Mouse (Mus musculus): Measurements from ENCODE around the gene Slc46a1. TPM values are rescaled to one million over a fixed set of nuclear protein-coding genes. Genes with fewer than 3 reads are reported as not detected.

Slc46a1 gene
- polyA plus RNA-seq, 1 experiment from 2014 or later = 11.9 TPM

DNA sequence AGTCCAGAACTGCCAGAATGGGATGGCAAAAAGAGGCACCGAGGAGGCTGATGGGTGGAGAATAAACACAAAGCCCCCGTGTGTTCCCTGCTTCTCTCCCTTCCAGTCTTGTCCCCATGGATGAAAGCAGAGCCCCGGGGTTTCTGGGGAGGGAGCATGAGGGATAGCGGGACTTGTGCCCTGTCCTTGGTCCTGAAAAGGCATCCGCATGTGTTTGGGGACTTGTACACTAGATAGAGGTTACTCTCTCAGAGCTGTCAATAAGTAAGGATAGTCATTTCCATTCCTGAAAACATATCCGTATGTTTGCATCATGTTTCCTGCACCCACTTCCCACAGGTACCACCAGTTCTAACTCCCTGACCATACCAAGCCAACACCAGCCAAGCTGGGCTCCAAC is 30.4 kb downstream of the Slc46a1 start:
- WGBS = 6% methylated on average over 6 of the region's 6 CpGs
- H3K9me3 ChIP-seq = no peaks in the 10 kb centered on the region
- H3K9ac ChIP-seq = no peak overlapping the region
- peaks cover 45% of the 10 kb centered on the region for H3K27me3 ChIP-seq (replicated peaks)
- no peak overlapping the region for H3K4me2 ChIP-seq
- no peak overlapping the region for H3K27ac ChIP-seq
- H3K4me3 ChIP-seq (replicated peaks) = no peak overlapping the region
- no peak for ATAC-seq (ENCODE audit: insufficient read depth, low FRiP score, low read depth)
- no peaks in the 10 kb centered on the region for H3K36me3 ChIP-seq
- peaks cover 17% of the 10 kb centered on the region for H3K4me1 ChIP-seq

- ATAC-seq (ENCODE audit: insufficient read depth, low FRiP score, low read depth) = no peak; the same call in 1 of the 2 replicates
- Histone ChIP-seq H3K4me3 (replicated peaks) (peak overlapping the region; percentile 52), H3K36me3 (no peaks in the 10 kb centered on the region)
Measured at GRCm38 (mm10) chr11:78497071-78497541, 31.6 kb downstream of the Slc46a1 start.

GRCm38 (mm10) chr11:78497544-78498522 is 32.3 kb downstream of the Slc46a1 start, which contains the start of gene Sarm1:
TSS of gene Sarm1 (minus strand) at chr11:78497754.
- no peaks in the 10 kb centered on the region for H3K9me3 ChIP-seq
- peaks cover 14% of the 10 kb centered on the region for H3K4me1 ChIP-seq
- peaks cover 35% of the 10 kb centered on the region for H3K27me3 ChIP-seq (replicated peaks)
- peak within 1 kb of the TSS; percentile 97 for H3K4me2 ChIP-seq
- no peaks in the 10 kb centered on the region for H3K36me3 ChIP-seq
- H3K4me3 ChIP-seq (replicated peaks) = peak within 1 kb of the TSS; percentile 52
- no peak within 1 kb of the TSS for H3K27ac ChIP-seq
- no peak within 1 kb of the TSS for H3K9ac ChIP-seq
- WGBS = 3% methylated on average over 36 of the region's 36 CpGs
- ATAC-seq (ENCODE audit: insufficient read depth, low FRiP score, low read depth) = peak; percentile 93

More at GRCm38 (mm10) chr11:78497071-78497541, 31.6 kb downstream of the Slc46a1 start:
- Histone ChIP-seq H3K27ac (no peak overlapping the region), H3K4me1 (peaks cover 14% of the 10 kb centered on the region), H3K9me3 (no peaks in the 10 kb centered on the region), H3K27me3 (replicated peaks) (peaks cover 35% of the 10 kb centered on the region), H3K4me2 (peak overlapping the region; percentile 97), H3K9ac (no peak overlapping the region)
- under 1% methylated on average over 44 of the region's 44 CpGs for WGBS

DNA sequence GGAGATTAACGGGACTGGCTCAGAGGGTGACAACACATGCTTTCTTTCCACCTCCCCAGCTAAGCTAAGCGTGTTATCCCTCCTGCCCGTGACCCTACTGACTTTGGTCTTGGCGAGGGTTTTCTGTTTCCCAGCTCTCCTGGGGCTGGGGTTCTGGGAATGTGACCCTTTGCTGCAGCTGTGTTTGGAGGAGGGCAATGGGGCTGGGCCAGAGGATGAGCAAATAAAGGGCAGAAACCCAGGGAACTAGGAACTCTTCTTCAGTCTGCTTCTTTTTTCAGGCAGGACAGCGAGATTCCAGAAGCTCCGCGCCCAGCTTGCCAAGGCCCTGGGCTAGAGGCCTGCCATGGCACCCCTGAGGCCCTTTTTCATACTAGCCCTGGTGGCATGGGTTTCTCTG is 33.5 kb downstream of the Slc46a1 start, which contains the start of gene Vtn:
Gene Vtn (plus strand): TSS at position 88 of the 400 bp plus-strand sequence.
- Histone ChIP-seq H3K9ac (no peak within 1 kb of the TSS), H3K27me3 (replicated peaks) (peaks cover 35% of the 10 kb centered on the region), H3K36me3 (no peaks in the 10 kb centered on the region), H3K4me1 (peaks cover 14% of the 10 kb centered on the region), H3K4me3 (replicated peaks) (peak within 1 kb of the TSS; percentile 52), H3K27ac (no peak within 1 kb of the TSS), H3K9me3 (no peaks in the 10 kb centered on the region), H3K4me2 (peak within 1 kb of the TSS; percentile 97)
- 55% methylated on average over 7 of the region's 7 CpGs for whole genome bisulfite sequencing
- ATAC-seq (ENCODE audit: insufficient read depth, low FRiP score, low read depth) = no peak

DNA sequence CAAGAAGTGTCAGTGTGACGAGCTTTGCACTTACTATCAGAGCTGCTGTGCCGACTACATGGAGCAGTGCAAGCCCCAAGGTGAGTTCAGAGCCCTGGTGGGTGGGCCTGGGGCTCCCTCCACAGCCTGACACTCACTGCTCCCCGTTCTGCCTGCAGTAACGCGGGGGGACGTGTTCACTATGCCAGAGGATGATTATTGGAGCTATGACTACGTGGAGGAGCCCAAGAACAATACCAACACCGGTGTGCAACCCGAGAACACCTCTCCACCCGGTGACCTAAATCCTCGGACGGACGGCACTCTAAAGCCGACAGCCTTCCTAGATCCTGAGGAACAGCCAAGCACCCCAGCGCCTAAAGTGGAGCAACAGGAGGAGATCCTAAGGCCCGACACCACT is 34.0 kb downstream of the Slc46a1 start:
- Histone ChIP-seq H3K27me3 (replicated peaks) (peaks cover 35% of the 10 kb centered on the region), H3K4me2 (peak overlapping the region; percentile 10; the same call in 1 of the 2 replicates), H3K4me1 (peaks cover 14% of the 10 kb centered on the region), H3K9ac (no peak overlapping the region), H3K27ac (no peak overlapping the region), H3K4me3 (replicated peaks) (peak overlapping the region; percentile 11; the same call in 1 of the 2 replicates), H3K9me3 (no peaks in the 10 kb centered on the region), H3K36me3 (no peaks in the 10 kb centered on the region)
- 38% methylated on average over 16 of the region's 16 CpGs for WGBS
- ATAC-seq (ENCODE audit: insufficient read depth, low FRiP score, low read depth) = no peak

DNA sequence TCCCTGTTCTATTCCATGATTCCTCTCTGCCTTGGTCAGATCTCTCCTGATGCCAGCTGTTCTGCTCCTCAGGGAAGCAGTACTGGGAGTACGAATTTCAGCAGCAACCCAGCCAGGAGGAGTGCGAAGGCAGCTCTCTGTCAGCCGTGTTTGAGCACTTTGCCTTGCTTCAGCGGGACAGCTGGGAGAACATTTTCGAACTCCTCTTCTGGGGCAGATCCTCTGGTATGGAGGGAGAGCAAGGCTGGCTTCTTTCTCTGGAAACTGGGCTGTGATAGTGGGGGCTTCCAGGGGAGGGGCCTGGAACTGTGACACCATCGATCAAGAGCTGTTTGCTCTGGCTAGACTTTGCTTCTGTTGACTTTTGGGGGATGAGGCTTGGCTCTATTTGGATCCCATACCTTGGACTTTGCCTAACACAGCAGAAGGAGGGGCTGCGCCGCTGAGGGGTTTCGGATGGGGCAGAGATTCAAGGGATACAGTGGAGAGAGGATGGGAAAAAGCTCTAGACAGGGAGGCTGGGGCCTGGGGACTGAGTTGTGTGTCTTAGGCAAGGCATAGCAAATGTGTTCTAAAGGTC is 35.2 kb downstream of the Slc46a1 start:
- peaks cover 29% of the 10 kb centered on the region for H3K27me3 ChIP-seq (replicated peaks)
- H3K9me3 ChIP-seq = no peaks in the 10 kb centered on the region
- ATAC-seq (ENCODE audit: insufficient read depth, low FRiP score, low read depth) = no peak
- no peak overlapping the region for H3K4me3 ChIP-seq (replicated peaks)
- H3K27ac ChIP-seq = no peak overlapping the region
- 54% methylated on average over 9 of the region's 9 CpGs for WGBS
- no peaks in the 10 kb centered on the region for H3K36me3 ChIP-seq
- peak overlapping the region; percentile 3; the same call in 1 of the 2 replicates for H3K4me2 ChIP-seq
- H3K4me1 ChIP-seq = peaks cover 14% of the 10 kb centered on the region
- no peak overlapping the region for H3K9ac ChIP-seq

DNA sequence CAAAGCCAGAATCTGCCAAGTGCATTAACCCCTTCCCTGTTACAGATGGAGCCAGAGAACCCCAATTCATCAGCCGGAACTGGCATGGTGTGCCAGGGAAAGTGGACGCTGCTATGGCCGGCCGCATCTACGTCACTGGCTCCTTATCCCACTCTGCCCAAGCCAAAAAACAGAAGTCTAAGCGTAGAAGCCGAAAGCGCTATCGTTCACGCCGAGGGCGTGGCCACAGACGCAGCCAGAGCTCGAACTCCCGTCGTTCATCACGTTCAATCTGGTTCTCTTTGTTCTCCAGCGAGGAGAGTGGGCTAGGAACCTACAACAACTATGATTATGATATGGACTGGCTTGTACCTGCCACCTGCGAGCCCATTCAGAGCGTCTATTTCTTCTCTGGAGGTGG is 36.0 kb downstream of the Slc46a1 start:
- H3K27me3 ChIP-seq (replicated peaks) = peaks cover 21% of the 10 kb centered on the region
- WGBS = 64% methylated on average over 20 of the region's 20 CpGs
- no peak overlapping the region for H3K9ac ChIP-seq

DNA sequence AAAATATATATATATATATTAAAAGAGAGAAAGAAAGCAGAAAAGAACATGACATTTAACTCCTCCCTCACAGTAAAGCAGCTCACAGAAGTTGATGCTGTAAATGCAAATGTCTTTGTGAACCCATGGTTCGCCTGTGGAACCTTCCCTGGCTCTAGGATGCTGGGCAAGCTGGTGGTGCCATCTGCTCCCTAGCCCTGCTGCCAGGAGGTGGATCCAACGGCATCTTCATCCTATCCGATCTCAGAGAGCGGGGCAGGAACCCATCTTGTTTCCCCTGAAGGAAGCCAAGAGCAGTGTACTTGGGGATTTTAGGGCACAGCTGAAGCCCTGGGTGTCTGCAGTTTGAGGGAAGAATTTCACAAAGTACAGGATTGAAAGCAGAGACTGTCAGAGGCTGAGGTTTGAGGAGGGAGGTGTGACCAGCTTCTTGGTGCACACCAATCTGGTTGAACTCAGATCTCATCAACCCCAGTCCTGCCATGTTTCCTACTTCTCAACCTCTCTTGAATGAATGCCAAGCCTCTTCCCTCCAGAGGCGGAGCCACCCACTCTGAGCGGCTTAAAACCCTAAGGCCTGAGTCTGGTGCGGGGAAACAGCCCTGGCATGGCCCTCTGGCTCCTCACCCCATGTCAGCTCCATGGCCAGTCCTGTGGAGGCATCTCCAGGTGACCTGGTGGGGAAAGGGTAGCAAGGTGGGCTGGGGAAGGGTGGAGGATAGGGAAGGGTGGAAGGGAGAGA is 37.6 kb downstream of the Slc46a1 start, which contains the start of gene Sebox:
Gene Sebox (plus strand): TSS at position 539 of the 742 bp plus-strand sequence.
- WGBS = 69% methylated on average over 7 of the region's 7 CpGs
- ATAC-seq (ENCODE audit: insufficient read depth, low FRiP score, low read depth) = no peak
- Histone ChIP-seq H3K27me3 (replicated peaks) (peaks cover 13% of the 10 kb centered on the region; the same call in 1 of the 2 replicates), H3K4me1 (0 out of 2 replicates have a peak, but pooled peaks cover 3% of the 10 kb centered on the region), H3K4me2 (no peak within 1 kb of the TSS), H3K4me3 (replicated peaks) (no peak within 1 kb of the TSS), H3K9me3 (no peaks in the 10 kb centered on the region), H3K27ac (no peak within 1 kb of the TSS), H3K9ac (no peak within 1 kb of the TSS), H3K36me3 (peaks cover 4% of the 10 kb centered on the region; the same call in 1 of the 2 replicates)

More for the DNA sequence above, 36.0 kb downstream of the Slc46a1 start:
- Histone ChIP-seq H3K4me1 (peaks cover 14% of the 10 kb centered on the region), H3K9me3 (no peaks in the 10 kb centered on the region), H3K4me2 (no peak overlapping the region), H3K27ac (no peak overlapping the region), H3K36me3 (no peaks in the 10 kb centered on the region), H3K4me3 (replicated peaks) (no peak overlapping the region)
- ATAC-seq (ENCODE audit: insufficient read depth, low FRiP score, low read depth) = no peak

GRCm38 (mm10) chr11:78505430-78505829 is 39.9 kb downstream of the Slc46a1 start:
- Histone ChIP-seq H3K4me3 (replicated peaks) (no peak overlapping the region), H3K36me3 (peaks cover 11% of the 10 kb centered on the region), H3K4me1 (no peaks in the 10 kb centered on the region), H3K27ac (no peak overlapping the region), H3K9me3 (no peaks in the 10 kb centered on the region), H3K4me2 (no peak overlapping the region), H3K27me3 (replicated peaks) (0 out of 2 replicates have a peak, but pooled peaks cover 5% of the 10 kb centered on the region), H3K9ac (no peak overlapping the region)
- 82% methylated on average over 3 of the region's 3 CpGs for WGBS
- no peak for ATAC-seq (ENCODE audit: insufficient read depth, low FRiP score, low read depth)

DNA sequence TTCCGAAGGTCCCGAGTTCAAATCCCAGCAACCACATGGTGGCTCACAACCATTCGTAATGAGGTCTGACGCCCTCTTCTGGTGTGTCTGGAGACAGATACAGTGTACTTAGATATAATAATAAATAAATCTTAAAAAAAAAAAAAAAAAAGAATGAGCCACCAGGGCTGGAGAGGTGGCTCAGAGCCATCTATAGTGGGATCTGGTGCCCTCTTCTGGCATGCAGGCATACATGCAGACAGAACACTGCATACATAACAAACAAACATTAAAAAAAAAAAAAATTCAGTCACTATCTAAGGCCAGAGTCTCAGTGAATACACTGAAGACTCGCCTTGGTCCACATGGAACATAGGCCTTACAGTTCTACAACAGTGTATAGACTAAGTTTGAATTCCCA is 43.7 kb downstream of the Slc46a1 start:
- Histone ChIP-seq H3K4me2 (no peak overlapping the region), H3K4me3 (replicated peaks) (no peak overlapping the region), H3K27me3 (replicated peaks) (no peaks in the 10 kb centered on the region), H3K9ac (no peak overlapping the region), H3K4me1 (peaks cover 5% of the 10 kb centered on the region; the same call in 1 of the 2 replicates), H3K36me3 (peaks cover 11% of the 10 kb centered on the region), H3K9me3 (no peaks in the 10 kb centered on the region), H3K27ac (no peak overlapping the region)
- 77% methylated on average over 5 of the region's 5 CpGs for WGBS
- ATAC-seq (ENCODE audit: insufficient read depth, low FRiP score, low read depth) = no peak
